Mouse (Mus musculus) WW6 (cell line): Measurements from ENCODE around the gene Tstd3.
A peak's percentile ranks its signal among the peaks of the same experiment; 100 is the strongest.
"Not testable (repeated sequence)": the region's sequence is repeated elsewhere in the genome, so short reads cannot be mapped to it uniquely, and the experiment has no call there.

Source experiments
- DNase-seq: peaks from one replicate; pipeline ENCODE4 v3.0.0-alpha.2; 2013; ENCODE audit warnings: low read depth, low spot score

Tstd3 gene

DNA sequence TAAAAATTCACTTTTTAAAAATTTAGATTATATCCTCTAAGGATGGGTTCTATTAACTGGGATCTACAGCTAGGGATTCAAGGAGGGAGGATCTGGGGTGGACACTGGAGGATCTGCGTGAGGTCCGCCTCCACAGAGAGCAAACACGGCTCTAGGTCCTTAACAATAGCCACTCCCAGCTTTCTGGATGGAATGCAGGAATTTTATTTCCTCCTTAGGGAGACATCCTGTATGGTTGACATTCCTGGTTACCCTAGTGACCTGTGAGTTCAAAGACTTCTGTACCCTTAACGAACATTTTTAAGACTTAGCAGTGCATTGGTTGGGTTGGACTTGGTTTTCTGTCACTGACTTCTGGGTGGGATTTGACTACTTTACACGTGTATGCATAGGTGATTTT, 21.3 kb downstream of the Tstd3 start:
- DNase-seq, result peak; percentile 49

DNA sequence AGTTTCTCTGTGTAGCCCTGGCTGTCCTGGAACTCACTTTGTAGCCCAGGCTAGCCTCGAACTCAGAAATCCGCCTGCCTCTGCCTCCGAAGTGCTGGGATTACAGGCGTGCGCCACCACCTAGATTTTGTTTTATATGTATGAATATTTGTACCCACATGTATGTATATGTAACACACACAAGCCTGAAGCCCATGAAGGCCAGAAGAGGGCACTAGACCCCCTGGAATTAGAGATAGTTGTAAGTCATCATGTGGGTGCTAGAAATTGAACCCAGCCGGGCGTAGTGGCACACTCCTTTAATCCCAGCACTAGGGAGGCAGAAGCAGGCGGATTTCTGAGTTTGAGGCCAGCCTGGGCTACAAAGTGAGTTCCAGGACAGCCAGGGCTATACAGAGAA, 22.9 kb downstream of the Tstd3 start:
- not testable (repeated sequence) for DNase-seq

DNA sequence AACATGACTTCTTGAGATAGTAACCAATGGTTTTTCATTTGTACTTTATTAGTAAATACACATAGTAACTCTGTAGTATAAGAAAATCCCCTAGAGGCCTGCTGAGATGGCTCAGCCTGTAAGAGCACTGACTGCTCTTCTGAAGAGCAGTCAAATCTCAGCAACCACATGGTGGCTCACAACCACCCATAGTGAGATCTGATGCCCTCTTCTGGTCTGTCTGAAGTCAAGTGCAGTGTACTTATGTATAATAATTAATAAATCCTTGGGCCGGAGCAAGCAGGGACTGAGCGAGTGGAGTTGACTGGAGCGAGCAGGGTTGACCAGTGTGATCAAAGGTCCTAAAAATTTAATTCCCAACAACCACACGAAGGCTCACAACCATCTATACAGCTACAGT, 27.8 kb downstream of the Tstd3 start:
- no peak for DNase-seq

DNA sequence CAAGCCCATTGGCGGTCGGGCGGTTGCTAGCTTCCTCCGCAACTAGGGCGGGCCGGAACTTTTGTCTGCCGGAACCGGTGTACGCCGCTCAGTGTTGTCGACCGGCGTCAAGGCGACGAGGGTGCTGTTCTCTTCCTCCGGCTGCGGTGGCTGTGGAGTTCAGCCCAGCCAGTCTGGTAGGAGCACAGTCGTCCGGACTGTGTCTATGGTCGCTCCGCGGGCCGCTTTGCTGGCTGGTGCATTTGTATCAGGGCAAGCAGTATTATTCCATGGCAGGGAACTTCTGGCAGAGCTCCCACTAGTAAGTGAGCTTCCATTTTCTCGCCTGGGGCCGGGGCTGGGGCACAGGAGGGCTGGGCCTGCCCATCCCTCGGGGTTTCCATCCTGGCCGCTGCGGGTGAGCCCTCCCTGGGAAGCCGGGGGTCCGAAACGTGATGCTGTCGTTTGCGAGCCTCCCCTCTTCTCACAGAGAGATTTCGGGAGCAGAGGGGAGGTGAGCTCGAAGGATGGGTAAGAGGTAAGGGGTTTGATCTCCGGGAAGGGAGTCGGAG, 39.3 kb downstream of the Tstd3 start, which contains the start of gene Ccnc:
Ccnc (plus strand) TSS at position 87 of the 551 bp plus-strand sequence.
- peak; percentile 85 for DNase-seq

DNA sequence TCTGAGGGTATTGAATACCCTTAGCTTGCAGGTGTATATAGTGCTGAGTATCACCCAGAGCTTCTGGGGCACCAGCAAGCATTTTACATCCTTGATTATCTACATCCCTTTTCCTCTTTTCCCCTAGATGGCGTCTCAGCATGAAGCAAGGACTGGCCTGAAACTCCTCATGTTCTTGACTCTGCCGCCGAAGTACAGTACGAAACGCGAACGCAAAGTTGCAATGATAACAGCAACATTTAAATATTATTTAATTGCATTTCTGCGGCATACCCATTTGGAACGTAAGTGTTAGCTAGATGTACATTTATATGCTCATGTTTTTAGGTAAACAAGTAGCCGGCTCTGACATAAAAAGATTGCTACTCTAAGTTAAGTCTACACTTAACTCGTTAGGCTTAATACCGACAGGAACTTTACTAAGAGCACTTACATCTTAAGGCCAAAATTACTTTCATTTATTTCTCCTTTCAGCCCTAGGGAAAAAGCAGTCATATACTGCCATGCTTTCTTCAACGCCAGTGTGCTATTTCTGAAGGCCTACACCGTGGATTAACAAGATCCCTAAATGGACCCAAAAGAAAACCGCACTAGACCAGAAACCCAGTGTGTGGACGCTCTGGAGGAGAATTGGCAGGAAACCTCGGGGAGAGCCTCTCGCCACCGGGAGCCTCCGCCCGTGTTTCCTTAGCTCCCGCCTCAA, 39.9 kb downstream of the Tstd3 start:
- DNase-seq, result no peak

DNA sequence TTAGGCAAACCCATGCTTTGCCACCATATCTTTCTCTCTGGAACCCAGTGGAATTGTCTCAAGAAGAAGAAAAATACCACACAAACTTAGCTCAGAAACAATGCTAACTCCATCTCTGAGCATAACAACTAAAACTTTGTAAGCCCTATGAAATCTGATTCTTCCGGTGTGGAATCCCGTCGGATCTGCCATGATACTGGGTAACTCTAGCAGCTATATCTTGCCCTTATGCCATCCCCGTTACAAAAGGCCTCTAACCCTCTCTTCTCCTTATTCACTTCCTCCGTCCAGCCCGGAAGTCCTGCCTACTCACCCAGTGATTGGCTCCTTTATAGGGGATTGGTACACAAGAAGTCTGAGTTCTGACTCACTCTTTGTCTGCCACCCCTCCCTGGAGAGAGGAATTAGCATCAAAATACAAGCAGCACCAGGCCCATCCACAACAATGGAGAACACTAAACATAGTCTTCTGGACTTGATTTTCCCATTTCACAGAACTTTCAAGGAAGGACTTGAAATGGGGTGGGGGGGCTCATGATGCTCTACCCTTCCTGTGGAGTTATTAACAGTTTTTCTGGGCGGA, 44.2 kb downstream of the Tstd3 start:
- DNase-seq, result peak; percentile 71

DNA sequence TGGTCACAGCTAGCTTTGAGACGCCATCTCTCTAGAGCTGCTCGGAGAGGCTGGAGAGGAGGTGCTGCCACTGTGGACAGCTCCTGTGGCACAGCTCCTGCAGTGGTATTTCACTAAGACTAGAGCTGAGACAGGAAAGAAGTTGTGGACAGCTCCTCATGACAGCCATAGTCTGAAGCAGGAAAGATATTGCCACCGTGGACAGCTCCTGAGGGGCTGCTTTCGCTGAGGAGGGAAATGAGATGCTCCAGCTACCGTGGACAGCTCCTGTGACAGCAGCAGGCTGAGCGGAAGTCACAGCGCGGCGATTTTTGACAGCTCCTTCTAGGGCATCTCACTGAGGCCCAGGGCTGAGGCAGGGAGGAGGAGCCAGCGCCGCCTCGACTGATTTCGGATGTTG, 54.9 kb downstream of the Tstd3 start:
- peak; percentile 88 for DNase-seq
